Mouse (Mus musculus) adrenal gland (tissue): Measurements from ENCODE around the gene Runx3.

Experiments used
- intact Hi-C: fragments of 180-260 bp; cut with DNase I; formaldehyde crosslinking; loops from one replicate; pipeline ENCODE4 v1.15.1; 2025
- long read RNA-seq, 2 experiments: library from polyadenylated mRNA; unstranded; transcript quantifications; one replicate each; pipeline ENCODE4 v2.0.0; 2020; ENCODE audit warnings: borderline replicate concordance in 1 of 2; ENCODE audit not compliant: insufficient replicate concordance in 1 of 2

The Runx3 gene
- long read RNA-seq, experiment 1, partial matches to known transcripts, result 0 of 2 reads
- long read RNA-seq, experiment 1, other reads (novel, unspliced or antisense), result 0 of 2 reads
- long read RNA-seq, experiment 2, partial matches to known transcripts, result 0 of 1 reads
- long read RNA-seq, experiment 2, other reads (novel, unspliced or antisense), result 1 of 1 reads

DNA sequence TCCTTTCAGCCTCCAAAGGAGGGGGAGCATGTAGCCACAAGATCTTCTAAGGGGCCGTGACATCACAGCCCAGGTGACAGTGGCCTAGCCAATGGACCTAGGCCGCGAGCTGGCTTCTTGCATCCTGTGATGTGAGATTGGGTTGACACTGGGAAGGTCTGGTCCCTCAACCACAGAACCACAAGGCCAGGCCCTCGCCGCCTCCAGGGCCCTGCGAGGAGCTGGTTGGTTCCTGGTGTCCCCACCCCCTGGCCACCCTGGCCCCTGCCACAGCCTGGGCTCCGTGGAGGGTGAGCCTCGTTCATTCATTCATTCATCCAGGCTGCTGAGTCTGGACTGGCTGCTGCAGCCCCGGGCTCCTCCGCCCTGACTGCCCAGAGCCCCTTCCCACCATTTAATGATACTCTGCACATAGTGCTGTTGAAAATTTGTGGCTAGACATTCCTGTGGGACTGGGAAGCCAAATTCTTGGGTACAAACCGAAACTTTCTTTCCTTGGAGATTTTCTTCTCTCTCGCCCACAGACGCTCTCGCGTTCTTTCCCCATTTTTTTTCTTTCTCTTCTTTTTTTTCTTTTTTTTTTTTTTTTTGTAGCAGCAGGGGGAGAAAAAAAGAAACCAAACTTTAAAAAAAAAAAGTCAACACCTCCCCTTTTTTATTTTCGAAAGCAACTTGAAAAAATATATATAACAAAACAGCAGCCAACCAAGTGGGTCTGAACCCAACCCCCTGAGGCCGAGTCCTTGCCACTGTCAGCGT is at the start of gene Runx3:
TSS of gene Runx3 (plus strand) at position 311 of the 759 bp plus-strand sequence.
- intact Hi-C loops, result no loop called here

DNA sequence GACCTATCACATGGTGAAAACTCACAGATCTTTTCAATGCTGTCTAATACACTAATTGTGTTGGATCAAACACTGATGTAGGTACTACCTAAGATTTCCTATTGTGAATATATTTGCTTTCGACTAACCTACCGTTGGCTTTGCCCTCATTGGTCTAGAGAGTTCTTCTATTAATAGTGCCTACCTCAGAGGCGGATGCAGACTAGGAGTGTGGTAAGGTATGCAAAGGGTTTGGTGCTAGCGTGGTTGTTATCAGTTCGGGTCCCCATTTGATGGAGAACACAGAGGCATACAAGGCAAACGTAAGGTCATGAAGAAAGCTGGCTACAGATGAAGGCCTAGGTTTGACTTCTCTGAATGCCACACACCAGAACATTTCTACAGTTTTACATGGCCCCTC is 47.8 kb upstream of the Runx3 start:
- intact Hi-C loops, result no loop called here

DNA sequence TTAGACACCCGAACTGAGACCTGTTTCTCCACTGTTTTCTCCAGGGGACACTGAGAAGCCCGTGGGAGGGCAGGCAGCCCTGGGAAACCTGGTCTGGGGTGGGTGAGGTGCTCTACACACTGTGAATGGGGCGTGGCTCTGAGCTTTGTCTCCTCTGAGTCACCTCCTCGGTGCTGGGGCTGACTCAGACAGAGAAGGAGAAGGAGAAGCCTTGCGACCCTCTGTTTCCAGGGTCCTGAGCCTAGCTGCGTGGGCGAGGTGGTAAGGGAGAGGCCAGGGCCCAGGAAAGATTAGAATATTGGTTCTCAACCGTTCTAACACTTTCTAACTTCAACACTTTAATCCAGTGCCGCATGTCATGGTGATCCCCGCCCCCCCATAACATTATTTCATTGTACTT is 46.9 kb upstream of the Runx3 start:
- intact Hi-C loops, result no loop called here

DNA sequence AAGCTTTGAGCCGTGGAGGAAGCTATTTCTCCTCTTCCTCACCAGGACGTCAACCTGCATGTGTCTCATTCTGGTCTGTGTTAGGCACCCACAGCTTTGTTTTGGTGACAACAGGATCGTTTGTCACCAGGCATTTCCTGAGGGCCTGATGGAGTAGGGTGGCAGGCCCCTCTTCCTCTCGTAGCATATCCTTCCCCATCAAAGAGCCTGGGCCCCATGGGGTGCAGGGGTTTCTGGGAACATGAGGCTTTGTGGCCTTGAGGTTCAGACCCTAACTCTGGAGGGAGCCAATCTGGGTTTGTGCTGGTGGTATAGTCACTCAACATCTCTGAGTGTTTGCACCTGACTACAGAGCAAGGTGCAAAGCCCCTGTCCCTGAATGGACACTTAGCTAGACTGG is 45.8 kb upstream of the Runx3 start:
- intact Hi-C loops, result no loop called here

DNA sequence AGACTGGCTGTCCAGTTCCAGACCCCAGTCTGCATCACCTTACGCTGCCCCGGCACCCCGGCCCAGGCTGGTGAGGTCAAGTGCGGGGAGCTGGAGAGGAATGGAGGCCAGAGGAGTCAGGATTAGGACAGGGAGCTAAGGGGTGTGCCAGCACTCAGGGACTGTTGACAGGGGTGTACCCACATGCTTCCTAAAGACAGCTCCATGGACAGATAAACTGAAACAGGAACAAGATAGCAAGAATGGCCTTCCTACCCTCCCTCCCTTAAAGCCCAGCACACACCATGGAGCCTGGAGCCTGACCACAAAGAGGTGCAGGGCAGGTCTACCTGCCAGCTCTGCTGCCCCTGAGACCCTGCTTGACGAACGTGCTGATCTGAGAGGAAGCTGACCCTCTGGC is 45.1 kb upstream of the Runx3 start:
- intact Hi-C loops, result no loop called here

DNA sequence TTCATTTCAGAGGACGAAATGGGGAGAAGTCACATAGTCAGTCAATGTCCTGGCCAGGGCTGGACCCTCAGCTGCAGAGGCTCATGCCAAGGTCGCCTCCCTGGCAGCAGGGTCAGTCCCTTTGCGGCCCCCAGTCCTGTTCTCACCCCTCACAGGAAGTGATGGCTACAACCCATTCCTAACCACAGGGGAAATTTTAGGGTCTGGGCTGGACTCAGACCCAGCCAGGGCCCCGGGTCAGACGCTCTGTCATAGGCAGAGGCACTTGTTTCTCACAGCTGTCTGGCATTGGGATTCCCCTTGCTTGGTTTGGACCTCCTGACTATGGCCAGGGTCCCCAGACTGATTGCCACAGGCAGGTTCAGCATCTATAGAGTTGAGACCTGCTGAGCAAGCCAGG is 43.8 kb upstream of the Runx3 start:
- intact Hi-C loops, result no loop called here

DNA sequence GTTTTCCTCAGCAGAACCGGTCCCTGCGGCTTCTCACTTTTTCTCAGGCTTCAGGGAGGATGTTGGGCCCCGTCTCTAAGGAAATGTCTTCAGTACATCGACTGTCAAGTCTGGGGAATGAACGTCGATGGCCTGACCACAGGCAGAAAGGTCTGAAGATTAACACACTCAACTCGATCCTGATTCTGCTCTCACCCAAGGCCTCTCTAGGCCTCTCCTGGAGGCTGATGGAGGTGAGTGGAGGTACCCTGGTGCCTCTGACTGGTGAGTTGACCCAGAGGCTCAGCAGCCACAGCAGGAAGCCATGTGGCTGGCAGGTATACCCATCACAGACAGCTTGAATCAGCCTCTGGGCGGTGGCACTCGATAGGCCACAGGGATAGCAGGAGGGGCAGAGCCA is 43.3 kb upstream of the Runx3 start:
- intact Hi-C loops, result no loop called here

DNA sequence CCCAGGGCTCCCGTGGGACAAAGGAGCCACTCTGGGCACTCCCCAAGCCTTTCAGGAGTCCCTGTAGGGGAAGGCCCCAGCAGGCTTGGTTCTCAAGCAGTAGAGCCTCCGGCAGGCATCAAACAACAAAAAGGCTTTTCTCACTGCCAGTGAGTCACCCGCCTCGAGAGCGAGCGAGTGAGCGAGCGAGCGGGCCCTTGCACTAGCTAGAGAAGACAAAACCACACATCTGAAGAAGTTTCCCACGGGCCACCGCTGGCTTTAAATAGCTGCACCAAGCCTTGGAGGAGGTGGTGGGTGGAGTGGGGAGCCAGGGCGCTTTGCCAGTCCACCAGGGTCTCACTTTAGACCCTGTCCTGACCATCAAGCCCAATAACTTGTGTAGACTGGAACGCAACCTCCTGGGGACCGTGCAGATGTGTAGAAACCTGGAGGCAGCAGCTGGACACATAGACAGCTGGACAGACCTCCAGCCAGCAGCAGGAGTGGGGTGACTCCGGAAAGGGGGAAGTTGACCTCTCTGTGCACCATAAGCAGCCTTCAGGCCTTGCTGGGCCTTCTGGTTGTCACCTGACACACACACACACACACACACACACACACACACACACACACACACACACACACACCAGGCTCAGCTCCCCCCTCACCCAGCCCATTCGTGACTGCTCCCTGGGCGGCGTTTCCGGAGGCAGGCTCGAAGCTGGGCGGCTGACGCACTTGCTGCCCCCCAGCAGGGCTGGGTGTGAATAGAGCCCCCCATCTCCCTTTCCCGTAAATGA is 40.4 kb upstream of the Runx3 start:
- intact Hi-C loops, result no loop called here

DNA sequence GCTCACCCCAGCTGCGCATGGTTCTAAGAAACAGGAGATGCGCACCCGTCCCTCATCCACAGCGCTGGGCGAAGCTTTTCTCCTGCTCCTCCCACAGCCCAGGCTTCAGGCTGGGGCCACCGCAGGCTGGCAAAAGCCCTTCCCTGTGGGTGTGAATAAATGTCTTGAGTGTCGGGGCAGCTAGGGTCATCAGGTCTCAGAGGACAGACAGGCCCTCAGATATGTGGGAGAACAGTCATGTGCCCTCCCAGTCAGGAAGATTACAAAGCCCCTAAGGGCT is 39.9 kb upstream of the Runx3 start:
- intact Hi-C loops, result no loop called here

DNA sequence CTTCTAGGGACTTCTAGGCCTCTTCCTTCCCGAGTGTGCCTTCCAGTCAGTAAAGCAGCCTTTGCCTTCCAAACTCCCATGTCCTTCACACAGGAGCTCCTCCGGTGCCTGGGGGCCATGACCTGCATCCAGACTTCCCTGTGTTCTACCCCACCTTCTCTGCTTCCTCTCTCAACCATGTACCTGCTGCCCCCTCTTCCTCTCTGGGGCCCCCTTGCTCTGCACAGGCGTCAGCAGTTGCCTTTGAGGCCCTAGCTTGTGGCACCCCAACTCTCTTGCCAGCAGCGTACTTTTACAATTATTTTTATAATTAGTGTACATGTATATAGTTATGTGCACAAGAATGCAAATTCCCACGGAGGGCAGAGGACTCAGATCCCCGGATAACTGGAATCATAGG is 37.4 kb upstream of the Runx3 start:
- intact Hi-C loops, result no loop called here

DNA sequence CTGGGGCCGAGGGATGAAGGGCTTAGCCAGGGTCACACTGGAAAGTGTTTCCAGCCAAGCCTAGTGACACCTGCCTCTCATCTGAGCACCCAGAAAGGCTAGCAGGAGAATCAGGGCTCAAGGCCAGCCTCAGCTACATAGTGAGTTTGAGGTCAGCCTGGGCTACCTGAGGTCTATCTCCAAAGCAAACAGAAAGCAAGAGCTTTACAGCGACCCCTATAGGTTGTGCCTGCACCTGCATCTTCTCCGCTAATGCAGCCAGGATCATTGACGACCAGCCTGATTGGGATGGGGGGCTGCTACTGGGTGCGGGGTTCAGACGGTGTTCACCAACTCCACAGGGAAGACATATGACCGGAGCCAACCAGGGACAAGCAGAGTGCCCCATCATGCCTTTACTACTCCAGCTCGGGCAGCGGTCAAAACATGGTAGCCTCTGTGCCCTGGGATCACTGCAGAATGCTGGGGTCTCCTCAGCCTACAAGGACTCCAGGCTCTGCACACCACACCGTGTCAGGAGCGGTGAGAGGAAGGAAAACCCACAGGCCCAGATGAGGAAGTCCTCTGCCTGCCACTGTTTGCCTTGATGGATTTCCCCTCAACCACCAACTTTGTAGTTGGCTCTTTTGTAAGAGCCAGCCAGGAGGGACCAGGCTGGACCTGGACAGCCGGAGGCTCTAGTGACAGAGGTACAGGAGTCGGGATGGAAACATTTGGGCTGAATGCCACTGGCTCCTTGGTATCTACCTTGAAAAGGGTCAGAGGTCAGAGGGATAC is 35.2 kb upstream of the Runx3 start:
- intact Hi-C loops, result no loop called here

DNA sequence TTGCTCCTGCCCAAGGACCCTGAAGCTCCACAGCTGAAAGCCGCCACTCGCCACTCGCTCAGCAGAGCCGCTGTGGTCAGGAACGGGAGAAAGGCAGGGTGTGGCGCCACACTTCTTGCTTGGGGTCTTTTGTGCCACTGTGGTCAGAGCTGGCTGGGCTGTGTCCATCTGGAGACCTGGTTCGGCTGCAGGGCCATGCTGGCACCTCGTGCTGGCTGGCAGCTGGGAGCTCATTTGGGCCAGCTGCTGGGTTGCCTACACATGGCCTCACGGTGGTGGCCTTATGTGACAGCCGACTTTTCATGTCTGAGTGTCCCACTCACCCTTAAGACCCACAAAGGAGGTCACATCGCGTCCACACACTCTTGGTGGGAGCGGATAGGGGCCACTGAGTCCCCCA is 29.8 kb upstream of the Runx3 start:
- intact Hi-C loops, result no loop called here

DNA sequence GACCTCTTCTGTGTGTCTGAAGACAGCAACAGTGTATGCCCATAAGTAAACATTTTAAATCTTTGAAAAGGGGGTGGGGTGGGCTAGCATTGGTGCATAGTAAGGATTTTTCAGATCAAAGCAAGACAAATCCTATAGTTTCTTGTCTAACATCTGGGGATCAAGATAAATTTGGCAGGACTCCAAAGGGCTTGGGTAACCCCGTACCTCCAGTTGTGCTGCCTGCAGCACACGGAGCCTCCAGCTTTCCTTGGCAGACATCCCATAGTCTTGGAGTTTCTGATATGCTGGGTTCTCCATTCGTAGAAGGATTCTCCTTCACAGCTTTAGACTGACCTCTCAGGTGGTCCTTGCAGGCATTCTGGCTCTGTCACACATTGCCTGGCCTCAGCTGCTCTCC is 27.6 kb upstream of the Runx3 start:
- intact Hi-C loops, result no loop called here

DNA sequence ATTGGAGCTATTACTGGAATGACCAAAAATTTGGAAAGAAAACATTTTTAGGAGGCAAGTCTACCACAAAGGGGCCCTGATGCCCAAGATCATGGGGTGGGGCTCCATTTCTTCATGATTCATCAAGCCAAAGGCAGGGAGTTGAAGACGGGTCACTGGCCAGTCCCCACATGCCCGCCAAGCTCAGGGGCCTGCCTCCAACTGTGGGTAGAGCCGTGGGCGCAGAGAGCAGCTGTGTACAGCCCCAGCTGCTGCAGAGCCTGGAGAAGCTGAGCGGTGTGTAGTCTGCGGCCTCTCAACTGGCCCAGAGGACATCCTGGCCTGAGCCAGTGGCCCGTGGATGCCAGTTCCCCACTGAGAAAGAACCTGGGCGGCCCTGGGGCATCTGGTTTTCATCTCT is 24.8 kb upstream of the Runx3 start:
- intact Hi-C loops, result no loop called here

DNA sequence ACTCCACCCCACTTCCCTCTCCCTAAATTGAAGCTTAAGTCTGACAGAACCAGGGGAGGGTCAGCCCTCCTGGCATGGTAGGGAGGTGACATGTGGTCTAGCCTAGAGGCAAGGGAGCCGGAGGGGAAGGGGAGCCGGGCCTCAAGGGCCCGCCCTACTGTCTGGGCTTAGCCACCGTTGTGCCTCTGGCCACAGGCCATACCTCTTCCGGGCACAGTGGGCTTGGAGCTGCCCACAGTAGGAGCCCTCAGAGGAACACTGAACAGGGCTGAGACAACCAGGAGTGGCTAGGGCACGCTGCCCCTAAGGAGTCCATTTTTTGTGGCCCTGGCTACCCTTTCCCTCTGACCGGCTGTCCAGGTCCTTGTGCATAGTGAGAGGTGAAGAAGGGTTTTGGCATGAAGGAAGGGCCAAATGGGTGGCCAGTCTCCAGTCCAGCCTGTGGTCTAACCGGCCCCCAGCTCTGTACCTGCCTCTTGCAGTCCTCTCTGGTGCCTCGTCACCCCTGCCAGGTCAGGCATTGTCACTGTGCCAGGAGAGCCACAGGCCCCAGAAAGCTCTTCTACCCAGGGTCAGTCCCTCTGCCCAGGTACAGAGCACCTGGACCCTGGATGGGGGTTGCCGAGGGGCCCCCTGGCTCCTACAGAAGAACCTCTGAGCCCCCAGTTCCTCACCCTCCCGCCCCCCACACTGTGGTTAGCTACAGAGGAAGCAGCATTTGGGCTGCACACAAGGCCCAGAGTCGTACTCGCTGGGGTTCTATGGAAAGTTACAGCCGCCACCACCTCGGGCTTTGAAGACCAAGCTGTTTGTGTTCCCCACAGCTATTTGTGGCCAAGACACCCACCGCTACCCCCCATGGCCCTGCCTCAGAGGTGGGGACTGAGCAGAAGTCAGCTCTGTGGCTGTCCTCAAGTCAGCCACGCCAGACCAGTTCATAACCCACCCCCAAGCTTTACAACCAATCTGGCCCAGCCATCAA is 22.3 kb upstream of the Runx3 start:
- intact Hi-C loops, result no loop called here

DNA sequence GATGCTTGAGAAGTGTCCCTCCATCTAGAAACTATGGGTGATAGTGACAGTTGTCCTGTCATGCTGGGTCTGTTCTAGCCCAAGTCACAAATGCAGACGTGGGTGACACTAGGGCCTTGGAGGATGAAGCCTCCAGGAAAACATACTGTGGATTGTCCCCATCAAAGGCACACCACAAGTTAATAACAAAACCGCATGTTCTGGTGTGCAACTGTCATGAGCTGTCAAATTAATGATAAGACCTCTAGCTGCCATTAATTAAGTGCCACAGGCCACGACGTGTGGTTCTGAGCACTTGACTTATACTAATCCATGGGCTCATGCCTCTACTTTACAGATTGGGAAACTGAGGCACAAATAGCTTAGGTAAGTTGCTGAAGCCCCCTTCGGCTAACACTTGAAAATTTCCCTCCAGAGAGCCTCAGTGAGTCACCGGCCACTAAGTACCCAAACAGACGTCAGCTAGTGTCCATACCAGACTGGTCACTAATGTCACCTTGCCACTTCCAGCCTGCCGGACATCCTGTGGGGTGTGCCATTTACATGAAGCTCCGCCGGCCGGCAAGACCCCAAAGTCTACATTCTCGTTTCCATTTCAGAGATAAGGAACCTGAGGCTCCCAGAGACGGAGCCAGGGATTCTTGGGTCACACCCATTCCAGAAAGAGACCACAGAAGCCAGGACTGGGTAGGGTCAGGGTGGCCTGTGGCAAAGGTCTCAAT is 18.3 kb upstream of the Runx3 start:
- intact Hi-C loops, result no loop called here

DNA sequence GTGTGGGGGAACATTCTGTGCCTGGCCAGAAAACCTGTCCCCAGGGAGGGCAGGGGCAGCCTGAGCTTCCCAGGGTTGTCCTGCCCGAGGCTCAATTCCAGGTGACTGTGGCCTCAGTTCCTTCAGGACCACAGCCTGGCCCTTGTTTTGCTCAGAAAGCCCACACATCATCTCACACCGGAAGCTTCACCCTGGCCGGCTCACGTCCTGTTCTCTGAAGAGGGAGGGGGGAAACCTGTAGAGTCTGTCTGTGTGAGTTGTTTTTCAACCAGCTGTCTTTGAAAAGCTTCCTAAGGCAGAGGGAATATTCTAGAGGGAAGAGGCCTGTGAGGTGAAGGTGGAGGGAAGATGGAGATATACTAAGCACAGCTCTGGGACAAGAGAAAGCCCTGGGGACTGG is 17.7 kb upstream of the Runx3 start:
- intact Hi-C loops, result no loop called here

DNA sequence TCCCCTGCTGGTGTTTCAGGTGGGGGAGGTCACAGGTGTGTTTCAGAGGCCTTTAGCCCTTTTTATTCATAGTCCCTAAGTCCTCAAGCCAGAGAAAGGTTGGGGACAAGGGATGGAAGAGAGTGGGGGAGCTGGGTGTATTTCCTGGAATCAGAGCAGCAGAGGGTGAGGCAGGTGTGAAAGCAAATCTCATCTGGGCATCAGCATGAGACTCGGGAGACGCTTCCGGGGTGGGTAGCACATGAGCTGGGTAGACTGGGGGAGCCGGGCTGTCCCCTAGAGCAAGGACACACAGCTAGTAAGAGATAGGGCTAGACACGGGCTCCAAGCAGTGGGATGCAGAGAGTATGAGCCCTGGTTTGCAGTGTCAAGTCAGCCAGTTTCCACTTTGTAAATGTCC is 16.7 kb upstream of the Runx3 start:
- intact Hi-C loops, result no loop called here

DNA sequence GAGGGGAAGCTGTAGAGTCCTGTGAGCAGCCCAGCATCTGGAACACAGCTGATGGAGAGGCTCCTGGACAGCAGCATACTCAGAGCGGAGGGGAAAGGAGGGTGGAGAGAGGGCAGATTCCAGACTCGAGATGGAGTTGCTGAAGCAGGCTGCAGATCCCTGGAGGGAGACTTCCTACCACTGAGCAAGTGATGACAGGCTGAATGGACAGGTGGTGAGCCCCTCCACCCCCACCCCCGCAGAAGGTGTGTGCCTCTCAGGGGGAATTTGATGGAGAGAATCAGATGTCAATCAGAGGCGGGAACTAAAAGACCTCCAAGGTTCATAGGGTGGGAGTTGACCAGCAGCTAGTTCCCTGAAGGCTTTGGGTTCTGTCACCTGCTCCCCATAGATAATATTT is 13.5 kb upstream of the Runx3 start:
- intact Hi-C loops, result no loop called here

DNA sequence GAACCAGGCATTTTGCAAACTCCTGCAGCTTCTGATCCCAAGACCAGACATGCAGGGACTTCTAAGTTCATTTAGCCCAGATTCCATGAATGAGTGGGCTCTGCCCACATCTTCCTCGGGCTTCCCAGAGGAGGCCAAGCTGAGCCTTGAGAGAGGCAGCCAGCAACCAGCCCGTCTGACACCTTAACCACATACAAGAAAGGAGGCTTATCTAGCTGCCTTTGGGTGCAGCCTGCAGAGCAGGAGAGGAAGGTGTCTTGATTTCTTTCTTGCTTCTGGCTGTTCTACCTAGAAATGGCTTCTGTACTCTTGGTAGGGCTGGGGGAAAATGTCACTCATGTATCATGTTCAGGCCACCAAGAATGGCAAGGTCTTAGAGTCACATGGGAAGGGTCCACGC is 11.8 kb upstream of the Runx3 start:
- intact Hi-C loops, result no loop called here
